ENCODE assay signal across 13 mouse cellular contexts in genomic region chr12:107997901-107998300, GRCm38 (mm10). TPM values are rescaled to one million over a fixed set of nuclear protein-coding genes. Genes with fewer than 3 reads are reported as not detected.
A peak's percentile ranks its signal among the peaks of the same experiment; 100 is the strongest.
DNase-seq lines count a peak whose midpoint lies in the region; ATAC-seq and TF ChIP-seq lines count a peak whose summit lies in the region.
"Had no signal": no experiment of that assay in that cellular context is flagged by ENCODE, and none has a peak within 500 bp of the region (broad histone marks: within the 10 kb centered on the region; RNA-seq: fewer than 3 reads in every experiment).

No protein-coding gene starts in this region.

- no peak for ATAC-seq in hindbrain, postnatal 0 days
- no peak for ATAC-seq in neural tube, embryonic 13.5 days (ENCODE audit: low read depth)

- no peak overlapping the region for H3K9ac ChIP-seq in hindbrain, postnatal 0 days (replicated peaks; ENCODE audit: low read length)
- H3K9ac ChIP-seq in neural tube, embryonic 13.5 days: peak overlapping the region; percentile 68

- peak overlapping the region; percentile 27; the same call in 1 of the 2 replicates for H3K4me3 ChIP-seq in forebrain, embryonic 10.5 days
- peak overlapping the region; percentile 9; the same call in 1 of the 2 replicates for H3K4me3 ChIP-seq in hindbrain, postnatal 0 days (ENCODE audit: low read length)
- peak overlapping the region; percentile 95 for H3K4me3 ChIP-seq in neural tube, embryonic 13.5 days

- peaks cover 72% of the 10 kb centered on the region for H3K27me3 ChIP-seq in forebrain, embryonic 10.5 days (ENCODE audit: poor library complexity, severe bottlenecking)
- H3K27me3 ChIP-seq in hindbrain, postnatal 0 days (ENCODE audit: insufficient read depth, low read length): peaks cover 4% of the 10 kb centered on the region; the same call in 1 of the 2 replicates
- peaks cover 6% of the 10 kb centered on the region; the same call in 1 of the 2 replicates for H3K27me3 ChIP-seq in neural tube, embryonic 13.5 days

- DNase-seq in right cerebral cortex, adult 2 months (ENCODE audit: low spot score in 2 of 2): peak; percentile 25 to 42
- DNase-seq in right cerebral cortex, postnatal 4 days: no peak
- DNase-seq in forebrain, embryonic 10.5 days (ENCODE audit: extremely low spot score, low spot score): no peak
- no peak for DNase-seq in hindbrain, postnatal 0 days (ENCODE audit: low spot score)
- no peak for DNase-seq in urinary bladder, postnatal 4 days (ENCODE audit: low spot score in 2 of 2)
- no peak for DNase-seq in ovary, postnatal 36 days (ENCODE audit: low spot score)
- no peak for DNase-seq in MN1 (ENCODE audit: low spot score)
- DNase-seq: adrenal gland, adult 8-10 months; cerebellum, adult 18-20 months; gastrocnemius, postnatal 25 days; lung, adult 2 months had no signal

- 80% methylated on average over 11 of the region's 11 CpGs for WGBS in forebrain, embryonic 10.5 days
- WGBS in hindbrain, postnatal 0 days: 61% methylated on average over 11 of the region's 11 CpGs
- 33% methylated on average over 11 of the region's 11 CpGs for WGBS in neural tube, embryonic 13.5 days

- no peaks in the 10 kb centered on the region for H3K36me3 ChIP-seq in forebrain, embryonic 10.5 days (replicated peaks)
- no peaks in the 10 kb centered on the region for H3K36me3 ChIP-seq in hindbrain, postnatal 0 days (ENCODE audit: insufficient read depth, low read length)
- no peaks in the 10 kb centered on the region for H3K36me3 ChIP-seq in neural tube, embryonic 13.5 days
- H3K36me3 ChIP-seq: G1E had no signal

- no peak for TF ChIP-seq CTCF in hindbrain, postnatal 0 days (IDR thresholded peaks at IDR 0.05; ENCODE audit: low read depth)

- H3K4me1 ChIP-seq in forebrain, embryonic 10.5 days: peaks cover 85% of the 10 kb centered on the region
- H3K4me1 ChIP-seq in hindbrain, postnatal 0 days (ENCODE audit: insufficient read depth, low read length): 0 out of 2 replicates have a peak, but pooled peaks cover 5% of the 10 kb centered on the region
- H3K4me1 ChIP-seq in neural tube, embryonic 13.5 days (replicated peaks): peaks cover 82% of the 10 kb centered on the region

- no peaks in the 10 kb centered on the region for H3K9me3 ChIP-seq in forebrain, embryonic 10.5 days
- H3K9me3 ChIP-seq in hindbrain, postnatal 0 days (ENCODE audit: low read length): no peaks in the 10 kb centered on the region
- no peaks in the 10 kb centered on the region for H3K9me3 ChIP-seq in neural tube, embryonic 13.5 days

- peak overlapping the region; percentile 32 for H3K4me2 ChIP-seq in hindbrain, postnatal 0 days (ENCODE audit: low read depth, low read length)
- H3K4me2 ChIP-seq in neural tube, embryonic 13.5 days: peak overlapping the region; percentile 87

- H3K27ac ChIP-seq in forebrain, embryonic 10.5 days: no peak overlapping the region
- H3K27ac ChIP-seq in hindbrain, postnatal 0 days: no peak overlapping the region
- H3K27ac ChIP-seq in neural tube, embryonic 13.5 days (replicated peaks): peak overlapping the region; percentile 61

RNA-seq across cellular contexts. Expression of gene Bcl11b, which starts 5.5 kb away (rescaled TPM):
- polyA plus RNA-seq in forebrain, embryonic 10.5 days (2016; fragmentation: Nextera tagmentation; extraction: Ambion mirVana): 3.4 and 5.5 TPM in 2 replicates
- total RNA-seq in hindbrain, postnatal 0 days (2014; rRNA removed): 30.0 and 31.6 TPM in 2 replicates
- polyA plus RNA-seq in hindbrain, postnatal 0 days (2015; fragmentation: Nextera tagmentation; extraction: Ambion mirVana): 9.8 and 12.0 TPM in 2 replicates
- 33.5 and 34.9 TPM in 2 replicates for polyA plus RNA-seq in neural tube, embryonic 13.5 days (2015; fragmentation: Nextera tagmentation; extraction: Ambion mirVana)
- polyA plus RNA-seq: G1E had no signal

Comparison
In these comparisons a context has a peak if more than half of its experiments do, and no peak if none do; other contexts are left out.
1. DNase-seq: peak in right cerebral cortex, adult 2 months (2 of 2); none in right cerebral cortex, postnatal 4 days (single experiment), forebrain, embryonic 10.5 days (single experiment), hindbrain, postnatal 0 days (single experiment), urinary bladder, postnatal 4 days (0 of 2), ovary, postnatal 36 days (single experiment) and MN1 (single experiment).
2. H3K4me3 ChIP-seq: peak in every context shown above with its lines; median percentile 95 in neural tube, embryonic 13.5 days; 27 in forebrain, embryonic 10.5 days; 9 in hindbrain, postnatal 0 days.